Mouse (Mus musculus): ENCODE measurements around the gene Ppcdc. TPM values are rescaled to one million over a fixed set of nuclear protein-coding genes. Genes with fewer than 3 reads are reported as not detected.

Ppcdc gene
- polyA plus RNA-seq, 1 experiment from 2014 or later: 28.1 TPM

- no peaks in the 10 kb centered on the region for H3K4me1 ChIP-seq
- H3K4me3 ChIP-seq (replicated peaks): no peak overlapping the region
- H3K36me3 ChIP-seq: no peaks in the 10 kb centered on the region
- WGBS: 88% methylated on average over 5 of the region's 5 CpGs
- H3K9me3 ChIP-seq (replicated peaks): no peaks in the 10 kb centered on the region
- H3K27ac ChIP-seq (replicated peaks): no peak overlapping the region
- no peak for ATAC-seq (ENCODE audit: insufficient number of reproducible peaks, low FRiP score, low TSS enrichment, low read depth)
- H3K27me3 ChIP-seq: no peaks in the 10 kb centered on the region
- H3K9ac ChIP-seq: no peak overlapping the region
- H3K4me2 ChIP-seq (replicated peaks): no peak overlapping the region
These were observed 35.9 kb downstream of the Ppcdc start for GRCm38 (mm10) chr9:57404036-57404435.

DNA sequence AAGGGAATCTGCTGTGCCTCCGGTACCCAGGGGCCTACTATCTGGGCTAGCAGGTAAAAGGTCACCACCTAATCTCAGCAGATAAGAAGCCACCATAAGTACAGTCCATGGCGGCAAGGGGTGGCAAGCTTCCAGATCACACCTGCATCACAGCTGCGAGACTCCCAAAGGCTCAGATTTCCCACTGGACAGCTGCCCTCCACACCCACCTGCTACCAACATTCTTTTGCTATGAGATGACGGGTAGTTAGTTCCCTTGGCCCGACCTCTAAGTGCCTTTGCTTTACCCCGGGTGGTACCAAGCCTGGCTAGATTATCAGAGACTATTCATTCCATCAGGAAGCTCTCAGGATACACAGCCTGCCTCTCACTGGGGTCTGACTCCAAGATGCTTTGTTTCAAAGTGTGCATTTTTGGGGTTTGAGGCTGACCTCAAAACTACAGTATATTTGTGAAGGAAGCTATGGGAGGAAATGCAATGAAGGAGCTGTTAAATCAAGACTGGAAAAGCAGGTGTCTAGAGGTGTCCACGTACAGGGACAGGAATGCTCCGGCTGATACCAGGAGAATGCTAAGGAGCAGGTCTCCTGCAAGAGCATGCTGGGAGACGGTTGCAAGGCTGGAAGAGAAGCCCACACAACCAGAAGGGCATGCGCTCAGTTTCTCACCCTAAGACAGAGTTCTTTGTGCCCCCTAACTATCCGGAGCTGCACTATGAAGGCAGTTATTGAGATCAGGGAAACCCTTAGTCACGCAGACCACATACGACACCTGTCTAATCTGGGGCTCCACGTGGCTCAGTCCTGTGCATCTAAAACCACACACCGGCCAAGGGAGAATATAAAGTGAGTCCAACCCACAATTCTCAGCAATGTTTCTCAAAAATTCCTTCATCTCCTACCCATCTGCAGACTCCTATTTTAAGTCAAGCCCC lies 37.3 kb downstream of the Ppcdc start:
- ATAC-seq (ENCODE audit: insufficient number of reproducible peaks, low FRiP score, low TSS enrichment, low read depth): no peak
- Histone ChIP-seq H3K36me3 (no peaks in the 10 kb centered on the region), H3K9ac (no peak overlapping the region), H3K4me3 (replicated peaks) (no peak overlapping the region), H3K27me3 (no peaks in the 10 kb centered on the region), H3K27ac (replicated peaks) (no peak overlapping the region), H3K4me1 (no peaks in the 10 kb centered on the region), H3K4me2 (replicated peaks) (no peak overlapping the region), H3K9me3 (replicated peaks) (no peaks in the 10 kb centered on the region)
- 80% methylated on average over 15 of the region's 15 CpGs for WGBS

GRCm38 (mm10) chr9:57398773-57399172 lies 41.2 kb downstream of the Ppcdc start:
- Histone ChIP-seq H3K36me3 (no peaks in the 10 kb centered on the region), H3K27ac (replicated peaks) (no peak overlapping the region), H3K9ac (no peak overlapping the region), H3K4me2 (replicated peaks) (no peak overlapping the region), H3K27me3 (no peaks in the 10 kb centered on the region), H3K9me3 (replicated peaks) (no peaks in the 10 kb centered on the region), H3K4me3 (replicated peaks) (no peak overlapping the region), H3K4me1 (no peaks in the 10 kb centered on the region)
- ATAC-seq (ENCODE audit: insufficient number of reproducible peaks, low FRiP score, low TSS enrichment, low read depth): no peak
- 89% methylated on average over 2 of the region's 2 CpGs for WGBS

- Histone ChIP-seq H3K27ac (replicated peaks) (no peak overlapping the region), H3K9ac (no peak overlapping the region), H3K4me3 (replicated peaks) (no peak overlapping the region), H3K4me1 (no peaks in the 10 kb centered on the region), H3K36me3 (no peaks in the 10 kb centered on the region), H3K27me3 (no peaks in the 10 kb centered on the region), H3K4me2 (replicated peaks) (no peak overlapping the region), H3K9me3 (replicated peaks) (no peaks in the 10 kb centered on the region)
- WGBS: 87% methylated on average over 1 of the region's 1 CpGs
- ATAC-seq (ENCODE audit: insufficient number of reproducible peaks, low FRiP score, low TSS enrichment, low read depth): no peak
These were observed 47.0 kb downstream of the Ppcdc start for GRCm38 (mm10) chr9:57392892-57393291.

GRCm38 (mm10) chr9:57390869-57391268 lies 49.1 kb downstream of the Ppcdc start:
- ATAC-seq (ENCODE audit: insufficient number of reproducible peaks, low FRiP score, low TSS enrichment, low read depth): no peak
- Histone ChIP-seq H3K4me1 (no peaks in the 10 kb centered on the region), H3K27me3 (no peaks in the 10 kb centered on the region), H3K4me3 (replicated peaks) (no peak overlapping the region), H3K4me2 (replicated peaks) (no peak overlapping the region), H3K9me3 (replicated peaks) (no peaks in the 10 kb centered on the region), H3K36me3 (no peaks in the 10 kb centered on the region), H3K27ac (replicated peaks) (no peak overlapping the region), H3K9ac (no peak overlapping the region)
- WGBS: 73% methylated on average over 3 of the region's 3 CpGs

GRCm38 (mm10) chr9:57389131-57389530 lies 50.8 kb downstream of the Ppcdc start:
- H3K27ac ChIP-seq (replicated peaks): no peak overlapping the region
- no peaks in the 10 kb centered on the region for H3K4me1 ChIP-seq
- WGBS: 4% methylated on average over 1 of the region's 1 CpGs
- H3K9ac ChIP-seq: no peak overlapping the region
- H3K9me3 ChIP-seq (replicated peaks): no peaks in the 10 kb centered on the region
- H3K36me3 ChIP-seq: no peaks in the 10 kb centered on the region
- no peak overlapping the region for H3K4me2 ChIP-seq (replicated peaks)
- no peak for ATAC-seq (ENCODE audit: insufficient number of reproducible peaks, low FRiP score, low TSS enrichment, low read depth)
- H3K4me3 ChIP-seq (replicated peaks): no peak overlapping the region
- no peaks in the 10 kb centered on the region for H3K27me3 ChIP-seq

DNA sequence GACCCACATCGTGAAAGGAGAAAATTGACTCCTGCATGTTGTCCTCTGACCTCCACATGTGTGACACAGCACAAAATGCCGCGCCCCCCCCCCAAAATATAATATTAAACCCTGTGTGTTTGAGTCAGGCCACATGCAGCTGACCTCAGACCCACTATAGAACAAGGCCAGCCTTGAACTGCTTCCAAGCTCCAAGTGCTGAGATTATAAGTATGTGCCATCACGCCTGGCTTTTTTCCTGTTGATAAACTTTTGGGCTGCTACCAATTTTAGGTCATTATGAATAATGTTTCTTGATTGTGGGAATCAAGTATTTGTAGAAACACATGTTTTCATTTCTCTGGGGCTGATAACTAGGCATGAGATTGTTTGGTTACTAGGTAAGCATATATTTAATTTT lies 53.0 kb downstream of the Ppcdc start:
- H3K9ac ChIP-seq: no peak overlapping the region
- 65% methylated on average over 4 of the region's 4 CpGs for WGBS
- no peaks in the 10 kb centered on the region for H3K36me3 ChIP-seq
- ATAC-seq (ENCODE audit: insufficient number of reproducible peaks, low FRiP score, low TSS enrichment, low read depth): no peak
- H3K4me2 ChIP-seq (replicated peaks): no peak overlapping the region
- no peak overlapping the region for H3K4me3 ChIP-seq (replicated peaks)
- no peaks in the 10 kb centered on the region for H3K4me1 ChIP-seq
- no peaks in the 10 kb centered on the region for H3K27me3 ChIP-seq
- no peak overlapping the region for H3K27ac ChIP-seq (replicated peaks)
- H3K9me3 ChIP-seq (replicated peaks): no peaks in the 10 kb centered on the region

- Histone ChIP-seq H3K27me3 (no peaks in the 10 kb centered on the region), H3K9me3 (replicated peaks) (no peaks in the 10 kb centered on the region), H3K36me3 (no peaks in the 10 kb centered on the region), H3K9ac (no peak overlapping the region), H3K4me2 (replicated peaks) (no peak overlapping the region), H3K4me1 (no peaks in the 10 kb centered on the region), H3K4me3 (replicated peaks) (no peak overlapping the region), H3K27ac (replicated peaks) (no peak overlapping the region)
- no peak for ATAC-seq (ENCODE audit: insufficient number of reproducible peaks, low FRiP score, low TSS enrichment, low read depth)
- WGBS: 38% methylated on average over 2 of the region's 2 CpGs
These were observed 55.3 kb downstream of the Ppcdc start for GRCm38 (mm10) chr9:57384621-57385020.

DNA sequence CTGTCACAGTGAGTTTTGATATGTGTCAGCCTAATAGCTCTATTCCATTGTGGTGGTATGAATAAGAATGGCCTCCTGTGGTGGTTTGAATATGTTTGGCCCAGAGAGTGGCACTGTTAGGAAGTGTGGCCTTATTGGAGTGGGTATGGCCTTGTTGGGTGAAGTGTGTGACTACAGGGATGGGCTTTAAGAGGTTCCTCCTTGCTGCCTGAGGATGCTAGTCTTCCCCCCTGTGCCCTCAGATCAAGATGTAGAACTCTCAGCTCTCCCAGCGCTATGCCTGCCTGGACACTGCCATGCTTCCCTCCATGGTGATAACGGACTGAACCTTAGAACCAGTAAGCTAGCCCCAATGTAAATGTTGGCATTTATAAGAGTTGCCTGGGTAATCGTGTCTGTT lies 78.9 kb downstream of the Ppcdc start:
- H3K4me1 ChIP-seq: no peaks in the 10 kb centered on the region
- H3K36me3 ChIP-seq: no peaks in the 10 kb centered on the region
- H3K9ac ChIP-seq: no peak overlapping the region
- ATAC-seq (ENCODE audit: insufficient number of reproducible peaks, low FRiP score, low TSS enrichment, low read depth): no peak
- no peak overlapping the region for H3K4me2 ChIP-seq (replicated peaks)
- no peak overlapping the region for H3K27ac ChIP-seq (replicated peaks)
- H3K9me3 ChIP-seq (replicated peaks): no peaks in the 10 kb centered on the region
- H3K27me3 ChIP-seq: no peaks in the 10 kb centered on the region
- H3K4me3 ChIP-seq (replicated peaks): no peak overlapping the region
- WGBS: 94% methylated on average over 3 of the region's 3 CpGs

DNA sequence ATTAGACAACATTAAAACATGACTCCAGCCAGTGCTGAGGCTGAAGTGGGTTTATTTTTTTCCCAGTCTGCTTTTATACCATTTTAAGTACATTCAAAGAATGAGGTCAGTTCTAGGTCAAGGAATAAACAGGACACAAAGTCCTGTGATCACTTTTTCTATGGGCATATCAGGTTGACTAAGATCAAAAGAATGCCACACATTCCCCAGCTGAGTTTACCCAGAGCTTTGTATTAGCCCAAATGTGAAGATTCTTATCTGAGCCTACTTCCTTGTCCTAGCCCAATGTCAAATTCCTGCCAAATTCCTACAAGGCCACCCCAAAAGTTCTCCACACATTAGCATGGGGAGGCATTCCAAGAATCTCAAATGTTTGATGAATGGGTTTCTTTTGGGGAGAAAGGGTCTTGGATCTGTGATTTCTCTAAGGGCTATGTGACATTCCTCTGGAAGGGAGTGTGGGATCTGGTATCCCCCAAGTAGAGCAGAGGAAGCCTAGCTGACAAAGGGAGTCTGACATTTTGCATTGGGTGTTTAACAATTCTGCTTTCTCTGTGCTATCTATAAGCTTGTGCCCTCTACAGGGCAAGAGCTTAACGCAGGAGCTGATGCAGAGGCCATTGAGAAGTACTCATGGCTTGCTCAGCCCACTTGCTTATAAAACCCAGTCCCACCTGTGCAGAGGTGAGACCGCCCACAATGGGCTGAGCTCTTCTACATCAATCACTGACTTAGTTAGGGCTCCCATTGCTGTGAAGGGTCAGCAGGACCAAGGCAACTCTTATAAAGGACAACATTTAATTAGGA lies 85.3 kb downstream of the Ppcdc start:
- Histone ChIP-seq H3K9me3 (replicated peaks) (no peaks in the 10 kb centered on the region), H3K4me1 (no peaks in the 10 kb centered on the region), H3K4me2 (replicated peaks) (no peak overlapping the region), H3K36me3 (no peaks in the 10 kb centered on the region), H3K9ac (no peak overlapping the region), H3K27me3 (no peaks in the 10 kb centered on the region), H3K27ac (replicated peaks) (no peak overlapping the region), H3K4me3 (replicated peaks) (no peak overlapping the region)
- WGBS: 66% methylated on average over 2 of the region's 2 CpGs
- ATAC-seq (ENCODE audit: insufficient number of reproducible peaks, low FRiP score, low TSS enrichment, low read depth): no peak

GRCm38 (mm10) chr9:57351277-57351676 lies 88.6 kb downstream of the Ppcdc start:
- Histone ChIP-seq H3K27me3 (no peaks in the 10 kb centered on the region), H3K9me3 (replicated peaks) (no peaks in the 10 kb centered on the region), H3K4me3 (replicated peaks) (no peak overlapping the region), H3K27ac (replicated peaks) (no peak overlapping the region), H3K4me2 (replicated peaks) (no peak overlapping the region), H3K4me1 (no peaks in the 10 kb centered on the region), H3K36me3 (no peaks in the 10 kb centered on the region), H3K9ac (no peak overlapping the region)
- ATAC-seq (ENCODE audit: insufficient number of reproducible peaks, low FRiP score, low TSS enrichment, low read depth): no peak
- 51% methylated on average over 2 of the region's 2 CpGs for WGBS
